Mouse (Mus musculus): ENCODE measurements at regions not wholly inside any gene's neighbourhood (a gene's known extent, or its start where the extent isn't known, plus 50 kb on each side); places are given as distances from the start of the nearest gene placed in this dataset.

DNA sequence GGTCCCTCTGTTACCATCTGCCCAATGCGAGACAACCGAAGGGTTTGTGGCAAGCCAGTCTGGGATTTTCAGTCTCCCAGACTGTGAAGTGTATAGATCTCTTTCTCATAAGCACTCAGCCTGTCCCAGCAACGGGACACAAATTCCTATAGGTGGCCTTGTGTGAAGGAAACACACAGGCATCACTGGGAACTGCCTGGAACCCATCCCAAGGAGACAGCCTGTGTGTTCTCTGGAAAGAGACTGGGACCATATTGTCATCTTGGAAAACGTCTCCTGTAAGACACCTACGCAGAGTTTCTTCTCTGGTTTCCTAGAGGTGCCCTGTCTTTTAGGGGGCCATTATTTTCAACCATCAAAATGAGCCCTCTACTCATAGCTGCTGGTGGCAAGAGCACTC lies 66.9 kb upstream of the Msx2 start:
- ATAC-seq (ENCODE audit: low FRiP score, low read depth) (no peak), DNase-seq (ENCODE audit: low spot score) (no peak)
- H3K9me3 ChIP-seq (ENCODE audit: control insufficient read depth, low read length), result no peaks in the 10 kb centered on the region
- 93% methylated on average over 5 of the region's 5 CpGs for WGBS
- no peaks in the 10 kb centered on the region for H3K36me3 ChIP-seq (ENCODE audit: control insufficient read depth, insufficient read depth, low read length)
- H3K4me3 ChIP-seq (replicated peaks; ENCODE audit: low read length), result no peak overlapping the region
- peaks cover 14% of the 10 kb centered on the region for H3K4me1 ChIP-seq (ENCODE audit: control insufficient read depth, insufficient read depth, low read length)
- H3K4me2 ChIP-seq (replicated peaks; ENCODE audit: low read depth, low read length, severe bottlenecking), result no peak overlapping the region
- no peak for TF ChIP-seq POLR2A (IDR thresholded peaks at IDR 0.05; ENCODE audit: borderline replicate concordance, extremely low read depth, insufficient read depth, insufficient read length)
- no peak overlapping the region for H3K9ac ChIP-seq (ENCODE audit: low read depth, low read length, severe bottlenecking)
- no peak overlapping the region for H3K27ac ChIP-seq (replicated peaks; ENCODE audit: low read depth, low read length)
- no peaks in the 10 kb centered on the region for H3K27me3 ChIP-seq (ENCODE audit: control insufficient read depth, insufficient read depth, low read length)

DNA sequence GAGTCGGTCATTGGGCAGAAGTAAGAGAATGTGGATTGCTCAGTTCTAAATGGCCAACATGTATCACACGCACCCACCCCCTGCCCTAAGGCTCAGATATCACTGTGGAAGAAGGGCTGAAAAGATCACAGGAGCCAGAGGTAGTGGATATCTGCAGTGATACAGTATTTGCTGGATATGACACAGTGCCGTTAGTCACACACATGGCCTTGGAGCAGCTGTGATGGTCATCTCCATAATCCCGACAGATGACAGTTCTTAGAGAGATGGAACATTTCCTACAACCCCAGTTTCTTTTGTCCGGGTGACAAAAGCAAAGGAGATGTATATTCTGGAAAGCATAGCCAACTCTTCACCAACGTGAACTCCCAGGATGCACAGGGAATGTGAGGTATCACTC lies 65.1 kb upstream of the Msx2 start:
- Histone ChIP-seq H3K4me3 (replicated peaks; ENCODE audit: low read length) (no peak overlapping the region), H3K4me2 (replicated peaks; ENCODE audit: low read depth, low read length, severe bottlenecking) (no peak overlapping the region), H3K27ac (replicated peaks; ENCODE audit: low read depth, low read length) (no peak overlapping the region), H3K9me3 (ENCODE audit: control insufficient read depth, low read length) (no peaks in the 10 kb centered on the region), H3K36me3 (ENCODE audit: control insufficient read depth, insufficient read depth, low read length) (no peaks in the 10 kb centered on the region), H3K9ac (ENCODE audit: low read depth, low read length, severe bottlenecking) (no peak overlapping the region), H3K27me3 (ENCODE audit: control insufficient read depth, insufficient read depth, low read length) (no peaks in the 10 kb centered on the region), H3K4me1 (ENCODE audit: control insufficient read depth, insufficient read depth, low read length) (no peaks in the 10 kb centered on the region; the same call in 1 of the 2 replicates)
- ATAC-seq (ENCODE audit: low FRiP score, low read depth) (no peak), DNase-seq (ENCODE audit: low spot score) (no peak)
- WGBS, result 87% methylated on average over 6 of the region's 6 CpGs
- TF ChIP-seq POLR2A (IDR thresholded peaks at IDR 0.05; ENCODE audit: borderline replicate concordance, extremely low read depth, insufficient read depth, insufficient read length), result no peak

DNA sequence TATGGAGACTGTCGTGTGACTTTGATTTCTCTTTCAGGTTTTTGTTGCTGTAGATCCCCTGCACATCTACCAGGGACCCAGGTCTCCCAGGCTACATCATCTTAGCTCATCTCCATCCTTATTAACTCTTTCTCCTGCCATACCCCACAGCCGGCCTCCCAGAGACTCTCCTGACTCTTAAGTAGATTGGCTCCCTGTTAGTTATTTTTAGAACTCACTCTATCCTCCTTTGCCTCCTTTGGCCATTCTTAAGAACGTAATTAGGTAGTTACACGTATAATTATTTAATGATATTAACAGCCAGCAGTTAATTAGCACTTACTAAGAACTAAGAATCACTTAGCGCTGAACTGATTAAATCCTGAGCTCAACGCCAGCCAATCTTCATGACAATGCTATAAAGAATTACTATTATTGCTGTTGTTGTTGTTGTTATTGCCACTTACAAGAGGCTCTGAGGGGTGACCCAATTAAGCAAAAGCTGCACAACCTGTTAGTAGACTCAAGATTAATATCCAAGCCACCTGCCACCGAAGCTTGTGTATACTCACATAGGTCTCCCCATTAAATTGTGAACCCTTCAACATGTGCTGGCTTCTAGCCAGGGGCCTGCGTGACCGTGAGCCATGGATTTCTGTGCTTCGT lies 63.0 kb upstream of the Msx2 start:
- no peak for DNase-seq (ENCODE audit: low spot score)
- Histone ChIP-seq H3K4me2 (replicated peaks; ENCODE audit: low read depth, low read length, severe bottlenecking) (no peak overlapping the region), H3K36me3 (ENCODE audit: control insufficient read depth, insufficient read depth, low read length) (no peaks in the 10 kb centered on the region), H3K4me1 (ENCODE audit: control insufficient read depth, insufficient read depth, low read length) (no peaks in the 10 kb centered on the region), H3K9ac (ENCODE audit: low read depth, low read length, severe bottlenecking) (no peak overlapping the region), H3K27ac (replicated peaks; ENCODE audit: low read depth, low read length) (no peak overlapping the region), H3K4me3 (replicated peaks; ENCODE audit: low read length) (no peak overlapping the region), H3K9me3 (ENCODE audit: control insufficient read depth, low read length) (no peaks in the 10 kb centered on the region), H3K27me3 (ENCODE audit: control insufficient read depth, insufficient read depth, low read length) (no peaks in the 10 kb centered on the region)
- TF ChIP-seq POLR2A (IDR thresholded peaks at IDR 0.05; ENCODE audit: borderline replicate concordance, extremely low read depth, insufficient read depth, insufficient read length), result no peak
- no peak for ATAC-seq (ENCODE audit: low FRiP score, low read depth)
- 65% methylated on average over 10 of the region's 10 CpGs for WGBS

DNA sequence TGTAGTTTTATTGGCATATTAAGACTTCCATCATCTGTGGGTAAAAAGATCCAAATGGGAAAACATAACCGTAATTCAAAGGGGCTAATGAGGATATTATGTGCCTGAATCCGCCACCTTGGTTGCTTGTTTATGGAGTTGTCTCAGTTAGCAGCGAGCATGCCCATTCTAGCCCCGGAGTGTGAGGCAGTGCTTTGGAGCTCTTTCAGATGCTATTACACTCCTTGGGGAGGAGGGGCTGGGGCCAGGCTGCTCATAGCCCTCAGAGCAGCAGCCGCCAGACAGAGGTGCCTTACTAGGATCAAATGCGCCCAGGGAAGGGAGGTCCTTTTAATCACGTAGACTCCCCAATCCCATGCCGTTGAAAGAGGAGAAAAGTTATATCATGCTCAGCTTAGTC lies 60.9 kb upstream of the Msx2 start:
- WGBS, result 4% methylated on average over 8 of the region's 8 CpGs
- H3K27ac ChIP-seq (replicated peaks; ENCODE audit: low read depth, low read length), result no peak overlapping the region
- no peaks in the 10 kb centered on the region for H3K36me3 ChIP-seq (ENCODE audit: control insufficient read depth, insufficient read depth, low read length)
- no peak overlapping the region for H3K4me2 ChIP-seq (replicated peaks; ENCODE audit: low read depth, low read length, severe bottlenecking)
- no peaks in the 10 kb centered on the region for H3K9me3 ChIP-seq (ENCODE audit: control insufficient read depth, low read length)
- no peaks in the 10 kb centered on the region for H3K27me3 ChIP-seq (ENCODE audit: control insufficient read depth, insufficient read depth, low read length)
- H3K4me1 ChIP-seq (ENCODE audit: control insufficient read depth, insufficient read depth, low read length), result no peaks in the 10 kb centered on the region
- no peak overlapping the region for H3K4me3 ChIP-seq (replicated peaks; ENCODE audit: low read length)
- ATAC-seq (ENCODE audit: low FRiP score, low read depth), result no peak
- DNase-seq (ENCODE audit: low spot score), result no peak
- no peak overlapping the region for H3K9ac ChIP-seq (ENCODE audit: low read depth, low read length, severe bottlenecking)
- TF ChIP-seq POLR2A (IDR thresholded peaks at IDR 0.05; ENCODE audit: borderline replicate concordance, extremely low read depth, insufficient read depth, insufficient read length), result no peak

DNA sequence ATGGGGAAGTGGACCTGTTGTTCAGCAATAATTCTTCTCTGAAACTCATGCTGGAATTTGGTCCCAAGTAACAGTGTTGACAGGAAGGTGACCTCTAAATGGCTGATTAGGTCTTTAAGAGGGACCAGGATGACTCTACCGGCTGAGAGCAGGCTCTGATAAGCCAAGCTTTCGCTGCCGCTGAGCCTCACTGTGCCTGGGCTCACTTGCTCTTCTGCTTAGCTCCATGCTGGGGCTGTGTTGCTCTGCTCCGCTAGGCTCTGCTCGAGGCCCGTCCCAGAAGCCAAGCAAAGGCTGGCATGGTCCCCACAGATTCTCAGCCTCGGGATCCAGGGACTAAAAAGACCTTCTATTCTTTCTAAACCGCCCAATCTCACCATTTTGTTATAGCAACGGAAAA lies 54.0 kb upstream of the Msx2 start:
- Histone ChIP-seq H3K4me1 (ENCODE audit: control insufficient read depth, insufficient read depth, low read length) (peaks cover 3% of the 10 kb centered on the region; the same call in 1 of the 2 replicates), H3K27me3 (ENCODE audit: control insufficient read depth, insufficient read depth, low read length) (no peaks in the 10 kb centered on the region), H3K36me3 (ENCODE audit: control insufficient read depth, insufficient read depth, low read length) (no peaks in the 10 kb centered on the region), H3K9ac (ENCODE audit: low read depth, low read length, severe bottlenecking) (no peak overlapping the region), H3K27ac (replicated peaks; ENCODE audit: low read depth, low read length) (no peak overlapping the region), H3K4me3 (replicated peaks; ENCODE audit: low read length) (no peak overlapping the region), H3K9me3 (ENCODE audit: control insufficient read depth, low read length) (no peaks in the 10 kb centered on the region), H3K4me2 (replicated peaks; ENCODE audit: low read depth, low read length, severe bottlenecking) (no peak overlapping the region)
- no peak for ATAC-seq (ENCODE audit: low FRiP score, low read depth)
- WGBS, result 84% methylated on average over 9 of the region's 9 CpGs
- no peak for DNase-seq (ENCODE audit: low spot score)
- no peak for TF ChIP-seq POLR2A (IDR thresholded peaks at IDR 0.05; ENCODE audit: borderline replicate concordance, extremely low read depth, insufficient read depth, insufficient read length)

DNA sequence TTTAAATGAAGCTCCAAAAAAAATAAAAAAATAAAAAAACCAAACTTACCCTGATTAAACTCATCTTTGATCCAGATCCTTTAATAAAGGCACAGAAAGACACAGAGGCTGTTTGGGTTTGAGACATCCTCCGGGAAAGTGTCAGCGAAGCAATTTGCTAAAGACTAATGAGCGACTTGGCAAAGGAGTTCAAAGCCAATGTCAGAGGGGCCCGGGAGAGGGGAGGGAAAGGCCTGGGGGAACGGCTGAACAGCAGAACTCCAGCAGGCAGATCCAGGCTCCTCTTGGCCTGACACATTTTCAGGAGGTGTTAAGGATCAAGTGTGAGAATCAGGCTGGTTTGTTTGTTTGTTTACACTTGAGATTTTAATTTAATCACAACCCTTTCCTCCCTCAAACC lies 49.9 kb upstream of the Msx2 start:
- no peak for ATAC-seq (ENCODE audit: low FRiP score, low read depth)
- H3K4me2 ChIP-seq (replicated peaks; ENCODE audit: low read depth, low read length, severe bottlenecking), result no peak overlapping the region
- no peaks in the 10 kb centered on the region for H3K36me3 ChIP-seq (ENCODE audit: control insufficient read depth, insufficient read depth, low read length)
- H3K27ac ChIP-seq (replicated peaks; ENCODE audit: low read depth, low read length), result no peak overlapping the region
- DNase-seq (ENCODE audit: low spot score), result no peak
- no peaks in the 10 kb centered on the region for H3K9me3 ChIP-seq (ENCODE audit: control insufficient read depth, low read length)
- H3K4me1 ChIP-seq (ENCODE audit: control insufficient read depth, insufficient read depth, low read length), result peaks cover 3% of the 10 kb centered on the region
- WGBS, result 11% methylated on average over 5 of the region's 5 CpGs
- no peak overlapping the region for H3K9ac ChIP-seq (ENCODE audit: low read depth, low read length, severe bottlenecking)
- H3K4me3 ChIP-seq (replicated peaks; ENCODE audit: low read length), result no peak overlapping the region
- H3K27me3 ChIP-seq (ENCODE audit: control insufficient read depth, insufficient read depth, low read length), result no peaks in the 10 kb centered on the region
- no peak for TF ChIP-seq POLR2A (IDR thresholded peaks at IDR 0.05; ENCODE audit: borderline replicate concordance, extremely low read depth, insufficient read depth, insufficient read length)
